Mouse (Mus musculus) CD8-positive naive resting alpha-beta T cell, adult 2 months (primary cell): ENCODE measurements around the gene 2310011J03Rik.

Source experiments
- DNase-seq, 2 experiments: peaks; one replicate each; pipeline ENCODE4 v3.0.0; 2022; ENCODE audit warnings: low read depth in 2 of 2, low spot score in 2 of 2

2310011J03Rik gene

GRCm38 (mm10) chr10:80342305-80342748 is 22.0 kb upstream of the 2310011J03Rik start:
- no peak for DNase-seq

- DNase-seq: no peak
These were observed 21.4 kb upstream of the 2310011J03Rik start for GRCm38 (mm10) chr10:80341491-80342304.

GRCm38 (mm10) chr10:80341026-80341425 is 20.7 kb upstream of the 2310011J03Rik start:
- no peak for DNase-seq

GRCm38 (mm10) chr10:80339941-80340750 is 19.8 kb upstream of the 2310011J03Rik start:
- DNase-seq: peak; percentile 76 to 80

- DNase-seq: no peak
These were observed 15.9 kb upstream of the 2310011J03Rik start for GRCm38 (mm10) chr10:80336263-80336662.

- DNase-seq: no peak
These were observed 12.2 kb upstream of the 2310011J03Rik start for GRCm38 (mm10) chr10:80332525-80332989.

GRCm38 (mm10) chr10:80331636-80332524 is 11.5 kb upstream of the 2310011J03Rik start:
- no peak for DNase-seq

GRCm38 (mm10) chr10:80330888-80331287 is 10.6 kb upstream of the 2310011J03Rik start:
- DNase-seq: no peak

GRCm38 (mm10) chr10:80330084-80330483 is 9.7 kb upstream of the 2310011J03Rik start:
- DNase-seq: no peak

GRCm38 (mm10) chr10:80329273-80330081 is 9.1 kb upstream of the 2310011J03Rik start, which contains the start of the genes Pcsk4 and Reep6:
Gene Pcsk4, minus strand, starts transcription at chr10:80329498.
Gene Reep6, plus strand, starts transcription at chr10:80329953.
- peak; percentile 68 to 79 for DNase-seq

GRCm38 (mm10) chr10:80325045-80325444 is 4.7 kb upstream of the 2310011J03Rik start:
- DNase-seq: no peak

GRCm38 (mm10) chr10:80324120-80325037 is 4.0 kb upstream of the 2310011J03Rik start:
- DNase-seq: no peak

- DNase-seq: peak in 1 of 2 experiments; percentile 57
These were observed 3.2 kb upstream of the 2310011J03Rik start for GRCm38 (mm10) chr10:80323261-80324119.

GRCm38 (mm10) chr10:80322811-80323211 is 2.5 kb upstream of the 2310011J03Rik start:
- DNase-seq: no peak

- no peak for DNase-seq
These were observed 1.6 kb upstream of the 2310011J03Rik start for GRCm38 (mm10) chr10:80321670-80322581.

- no peak for DNase-seq
These were observed 805 bp upstream of the 2310011J03Rik start for GRCm38 (mm10) chr10:80321014-80321669.
